Mouse (Mus musculus) embryonic facial prominence, embryonic 12.5 days (tissue): Measurements from ENCODE around the gene Exosc9. TPM values are rescaled to one million over a fixed set of nuclear protein-coding genes. Genes with fewer than 3 reads are reported as not detected.

Source experiments
- polyA plus RNA-seq: library from polyadenylated mRNA; unstranded; fragments of >200 nt; fragmentation: Nextera tagmentation; extraction: Ambion mirVana; gene quantifications from 2 replicates; pipeline ENCODE4 v1.2.1, GENCODE M21; 2016

Exosc9 gene
- polyA plus RNA-seq, 1 experiment from 2014 or later, result 73.0 TPM

Other genes with a start within 250 kb of the Exosc9 start
- gene Anxa5, start 76.7 kb upstream of the Exosc9 start, polyA plus RNA-seq, result 190 and 196 TPM in 2 replicates
- 0.96 and 1.0 TPM in 2 replicates for gene 1810062G17Rik, start 76.7 kb upstream of the Exosc9 start, polyA plus RNA-seq
- gene Gm11549, start 30.8 kb upstream of the Exosc9 start, polyA plus RNA-seq, result 0.23 and 0.41 TPM in 2 replicates
- gene Ccna2, start 19.5 kb downstream of the Exosc9 start, polyA plus RNA-seq, result 171 and 188 TPM in 2 replicates
- gene Bbs7, start 60.9 kb downstream of the Exosc9 start, polyA plus RNA-seq, result 18.0 and 20.2 TPM in 2 replicates
- 5.9 and 9.5 TPM in 2 replicates for gene Trpc3, start 137.6 kb downstream of the Exosc9 start, polyA plus RNA-seq